Mouse (Mus musculus) neural tube, embryonic 13.5 days (tissue): ENCODE measurements around the gene Hp1bp3. TPM values are rescaled to one million over a fixed set of nuclear protein-coding genes. Genes with fewer than 3 reads are reported as not detected.

ENCODE experiments used
- ATAC-seq: fragments of 200-750 bp; cut with Nextera tagmentation; 2 replicates; pipeline ENCODE4 v1.8.0; 2017; ENCODE audit warnings: low read depth, mild to moderate bottlenecking, moderate TSS enrichment, moderate library complexity
- H3K27ac ChIP-seq: fragments of 300-500 bp; sonication (generic); replicated peaks from 2 replicates; pipeline ENCODE4 v1.5.1; 2015; ENCODE audit warnings: moderate library complexity, mild to moderate bottlenecking, inconsistent platforms
- H3K27me3 ChIP-seq: fragments of 300-500 bp; sonication (generic); 2 replicates; pipeline ENCODE4 v1.6.1; 2015; ENCODE audit warnings: mild to moderate bottlenecking, inconsistent platforms
- H3K36me3 ChIP-seq: fragments of 300-500 bp; sonication (generic); 2 replicates; pipeline ENCODE4 v1.6.1; 2015; ENCODE audit warnings: mild to moderate bottlenecking, inconsistent platforms
- H3K4me1 ChIP-seq: fragments of 300-500 bp; sonication (generic); replicated peaks from 2 replicates; pipeline ENCODE4 v1.6.1; 2015; ENCODE audit warnings: inconsistent platforms
- H3K4me2 ChIP-seq: fragments of 300-500 bp; sonication (generic); 2 replicates; pipeline ENCODE4 v1.6.1; 2015; ENCODE audit warnings: inconsistent platforms, mild to moderate bottlenecking, moderate library complexity
- H3K4me3 ChIP-seq: fragments of 300-500 bp; sonication (generic); 2 replicates; pipeline ENCODE4 v1.5.1; 2015; ENCODE audit warnings: mild to moderate bottlenecking, inconsistent platforms
- H3K9ac ChIP-seq: fragments of 300-500 bp; sonication (generic); 2 replicates; pipeline ENCODE4 v1.6.1; 2015; ENCODE audit warnings: moderate library complexity, mild to moderate bottlenecking, inconsistent platforms
- H3K9me3 ChIP-seq: fragments of 300-500 bp; sonication (generic); 2 replicates; pipeline ENCODE4 v1.6.1; 2016; ENCODE audit warnings: inconsistent platforms
- WGBS: fragments of 180-500 bp; shearing (Covaris S2); methylation state at CpG from one replicate; pipeline ENCODE4 v1.1.7; 2015; 5-methylcytosine and 5-hydroxymethylcytosine counted together
- polyA plus RNA-seq: library from polyadenylated mRNA; unstranded; fragments of >200 nt; fragmentation: Nextera tagmentation; extraction: Ambion mirVana; gene quantifications from 2 replicates; pipeline ENCODE4 v1.2.1, GENCODE M21; 2015

Gene Hp1bp3
- polyA plus RNA-seq, 1 experiment from 2014 or later, result 172 TPM

- H3K4me1 ChIP-seq, result no peaks in the 10 kb centered on the region
- peaks cover 93% of the 10 kb centered on the region for H3K36me3 ChIP-seq
- no peak overlapping the region for H3K4me3 ChIP-seq
- H3K4me2 ChIP-seq, result no peak overlapping the region
- no peak for ATAC-seq
- H3K27me3 ChIP-seq, result no peaks in the 10 kb centered on the region
- no peak overlapping the region for H3K9ac ChIP-seq
- WGBS, result 88% methylated on average over 9 of the region's 9 CpGs
- no peaks in the 10 kb centered on the region for H3K9me3 ChIP-seq
- no peak overlapping the region for H3K27ac ChIP-seq
These were observed 14.4 kb upstream of the Hp1bp3 start for GRCm38 (mm10) chr4:138201696-138202095.

GRCm38 (mm10) chr4:138210116-138210515 lies 6.0 kb upstream of the Hp1bp3 start:
- Histone ChIP-seq H3K36me3 (peaks cover 51% of the 10 kb centered on the region), H3K9ac (no peak overlapping the region), H3K4me2 (no peak overlapping the region), H3K27ac (no peak overlapping the region), H3K9me3 (no peaks in the 10 kb centered on the region), H3K27me3 (no peaks in the 10 kb centered on the region), H3K4me3 (no peak overlapping the region), H3K4me1 (no peaks in the 10 kb centered on the region)
- no peak for ATAC-seq
- WGBS, result 88% methylated on average over 5 of the region's 5 CpGs

- 91% methylated on average over 3 of the region's 3 CpGs for WGBS
- H3K27me3 ChIP-seq, result no peaks in the 10 kb centered on the region
- H3K4me1 ChIP-seq, result peaks cover 22% of the 10 kb centered on the region
- ATAC-seq, result no peak
- peaks cover 20% of the 10 kb centered on the region for H3K36me3 ChIP-seq
- H3K4me2 ChIP-seq, result no peak overlapping the region
- no peaks in the 10 kb centered on the region for H3K9me3 ChIP-seq
- no peak overlapping the region for H3K27ac ChIP-seq
- H3K4me3 ChIP-seq, result no peak overlapping the region
- no peak overlapping the region for H3K9ac ChIP-seq
These were observed 2.2 kb upstream of the Hp1bp3 start for GRCm38 (mm10) chr4:138213861-138214260.

GRCm38 (mm10) chr4:138215671-138216199 lies 361 bp upstream of the Hp1bp3 start:
- Histone ChIP-seq H3K4me2 (peak overlapping the region; percentile 77), H3K9me3 (no peaks in the 10 kb centered on the region), H3K4me3 (peak overlapping the region; percentile 99), H3K27ac (peak overlapping the region; percentile 100), H3K9ac (peak overlapping the region; percentile 99), H3K4me1 (peaks cover 39% of the 10 kb centered on the region), H3K36me3 (peaks cover 3% of the 10 kb centered on the region; the same call in 1 of the 2 replicates), H3K27me3 (no peaks in the 10 kb centered on the region)
- no peak for ATAC-seq
- 46% methylated on average over 13 of the region's 13 CpGs for WGBS

- WGBS, result under 1% methylated on average over 64 of the region's 68 CpGs
- ATAC-seq, result peak; percentile 96
These were observed 846 bp downstream of the Hp1bp3 start for GRCm38 (mm10) chr4:138216891-138217392.

GRCm38 (mm10) chr4:138217441-138217840 lies 1.3 kb downstream of the Hp1bp3 start:
- Histone ChIP-seq H3K36me3 (peaks cover 11% of the 10 kb centered on the region), H3K9ac (peak overlapping the region; percentile 99), H3K4me1 (peaks cover 52% of the 10 kb centered on the region), H3K4me2 (peak overlapping the region; percentile 88), H3K9me3 (no peaks in the 10 kb centered on the region), H3K4me3 (peak overlapping the region; percentile 99), H3K27me3 (no peaks in the 10 kb centered on the region), H3K27ac (peak overlapping the region; percentile 100)
- peak; percentile 3; the same call in 1 of the 2 replicates for ATAC-seq
- WGBS, result under 1% methylated on average over 36 of the region's 36 CpGs

More at GRCm38 (mm10) chr4:138216891-138217392, 846 bp downstream of the Hp1bp3 start:
- Histone ChIP-seq H3K27me3 (no peaks in the 10 kb centered on the region), H3K4me1 (peaks cover 48% of the 10 kb centered on the region), H3K9me3 (no peaks in the 10 kb centered on the region), H3K27ac (peak overlapping the region; percentile 100), H3K4me2 (peak overlapping the region; percentile 88), H3K36me3 (peaks cover 6% of the 10 kb centered on the region), H3K4me3 (peak overlapping the region; percentile 99), H3K9ac (peak overlapping the region; percentile 99)

- H3K4me2 ChIP-seq, result peak overlapping the region; percentile 88
- no peaks in the 10 kb centered on the region for H3K27me3 ChIP-seq
- H3K27ac ChIP-seq, result peak overlapping the region; percentile 100
- H3K36me3 ChIP-seq, result peaks cover 18% of the 10 kb centered on the region
- peak overlapping the region; percentile 99 for H3K9ac ChIP-seq
- peak overlapping the region; percentile 99 for H3K4me3 ChIP-seq
- WGBS, result 83% methylated on average over 11 of the region's 11 CpGs
- peaks cover 52% of the 10 kb centered on the region for H3K4me1 ChIP-seq
- no peaks in the 10 kb centered on the region for H3K9me3 ChIP-seq
- ATAC-seq, result no peak
These were observed 2.0 kb downstream of the Hp1bp3 start for GRCm38 (mm10) chr4:138217951-138218685.

GRCm38 (mm10) chr4:138219331-138219730 lies 3.2 kb downstream of the Hp1bp3 start:
- Histone ChIP-seq H3K4me1 (peaks cover 52% of the 10 kb centered on the region), H3K4me2 (peak overlapping the region; percentile 88; the same call in 1 of the 2 replicates), H3K9me3 (no peaks in the 10 kb centered on the region), H3K4me3 (no peak overlapping the region), H3K27ac (no peak overlapping the region), H3K9ac (peak overlapping the region; percentile 6; the same call in 1 of the 2 replicates), H3K27me3 (no peaks in the 10 kb centered on the region), H3K36me3 (peaks cover 30% of the 10 kb centered on the region)
- ATAC-seq, result no peak
- WGBS, result 93% methylated on average over 5 of the region's 5 CpGs

GRCm38 (mm10) chr4:138220761-138221160 lies 4.7 kb downstream of the Hp1bp3 start:
- Histone ChIP-seq H3K27ac (no peak overlapping the region), H3K4me1 (peaks cover 47% of the 10 kb centered on the region), H3K9me3 (no peaks in the 10 kb centered on the region), H3K9ac (no peak overlapping the region), H3K4me3 (no peak overlapping the region), H3K36me3 (peaks cover 43% of the 10 kb centered on the region), H3K27me3 (no peaks in the 10 kb centered on the region), H3K4me2 (no peak overlapping the region)
- no peak for ATAC-seq
- 88% methylated on average over 7 of the region's 7 CpGs for WGBS

- no peak overlapping the region for H3K9ac ChIP-seq
- no peak for ATAC-seq
- H3K27me3 ChIP-seq, result no peaks in the 10 kb centered on the region
- peaks cover 49% of the 10 kb centered on the region for H3K36me3 ChIP-seq
- no peak overlapping the region for H3K27ac ChIP-seq
- 91% methylated on average over 5 of the region's 5 CpGs for WGBS
- H3K4me2 ChIP-seq, result no peak overlapping the region
- no peak overlapping the region for H3K4me3 ChIP-seq
- H3K9me3 ChIP-seq, result no peaks in the 10 kb centered on the region
- peaks cover 44% of the 10 kb centered on the region for H3K4me1 ChIP-seq
These were observed 5.3 kb downstream of the Hp1bp3 start for GRCm38 (mm10) chr4:138221406-138221805.

- H3K27me3 ChIP-seq, result no peaks in the 10 kb centered on the region
- no peak overlapping the region for H3K27ac ChIP-seq
- ATAC-seq, result no peak
- WGBS, result 81% methylated on average over 5 of the region's 5 CpGs
- no peak overlapping the region for H3K9ac ChIP-seq
- H3K4me1 ChIP-seq, result peaks cover 44% of the 10 kb centered on the region
- H3K36me3 ChIP-seq, result peaks cover 58% of the 10 kb centered on the region
- no peak overlapping the region for H3K4me3 ChIP-seq
- H3K9me3 ChIP-seq, result no peaks in the 10 kb centered on the region
- H3K4me2 ChIP-seq, result no peak overlapping the region
These were observed 6.3 kb downstream of the Hp1bp3 start for GRCm38 (mm10) chr4:138222396-138222795.

GRCm38 (mm10) chr4:138223623-138224022 lies 7.5 kb downstream of the Hp1bp3 start:
- no peak for ATAC-seq
- H3K9ac ChIP-seq, result no peak overlapping the region
- H3K4me3 ChIP-seq, result no peak overlapping the region
- H3K9me3 ChIP-seq, result no peaks in the 10 kb centered on the region
- 92% methylated on average over 10 of the region's 10 CpGs for WGBS
- H3K4me1 ChIP-seq, result peaks cover 32% of the 10 kb centered on the region
- H3K36me3 ChIP-seq, result peaks cover 68% of the 10 kb centered on the region
- no peak overlapping the region for H3K27ac ChIP-seq
- no peak overlapping the region for H3K4me2 ChIP-seq
- H3K27me3 ChIP-seq, result no peaks in the 10 kb centered on the region
